In the genomic region with DNA sequence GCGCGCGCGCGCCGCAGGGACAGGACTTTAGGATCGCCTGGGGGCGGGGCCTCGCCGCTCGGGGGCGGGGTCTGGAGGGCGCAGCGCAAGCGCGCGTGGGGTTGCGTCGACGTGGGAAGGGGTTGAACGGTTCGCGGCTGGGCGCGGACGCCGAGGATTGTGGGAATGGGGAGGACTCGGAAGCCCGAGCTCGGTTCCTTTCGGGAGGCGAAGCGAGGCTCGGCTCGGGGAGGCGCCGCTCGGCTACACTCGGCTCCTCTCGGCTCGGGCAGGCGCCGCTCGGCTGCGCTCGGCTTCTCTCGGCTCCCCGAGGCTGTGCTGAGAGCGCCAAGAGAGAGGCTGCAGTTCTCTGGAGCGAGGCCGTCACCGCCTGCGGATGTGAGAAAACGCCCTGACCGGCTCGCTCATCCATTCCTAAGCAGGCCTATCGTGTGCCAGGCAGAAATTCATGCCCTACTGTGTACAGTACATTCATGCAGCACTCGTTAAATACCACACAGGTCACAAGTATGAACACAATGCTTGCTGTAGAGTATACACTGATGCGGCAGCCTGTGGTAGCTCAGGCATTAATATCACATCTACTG, we compare ENCODE assay signal across 8 mouse cellular contexts. TPM values are rescaled to one million over a fixed set of nuclear protein-coding genes. Genes with fewer than 3 reads are reported as not detected.
DNase-seq lines count a peak whose midpoint lies in the region; ATAC-seq lines count a peak whose summit lies in the region.

Gene Gna11, minus strand, starts transcription at position 30 of the 587 bp plus-strand sequence.

- no peaks in the 10 kb centered on the region for H3K9me3 ChIP-seq in heart, embryonic 13.5 days
- H3K9me3 ChIP-seq in liver, embryonic 12.5 days (replicated peaks) = no peaks in the 10 kb centered on the region
- H3K9me3 ChIP-seq in stomach, embryonic 15.5 days = no peaks in the 10 kb centered on the region

- H3K27me3 ChIP-seq in heart, embryonic 13.5 days (replicated peaks) = no peaks in the 10 kb centered on the region
- H3K27me3 ChIP-seq in liver, embryonic 12.5 days (replicated peaks) = no peaks in the 10 kb centered on the region
- H3K27me3 ChIP-seq in stomach, embryonic 15.5 days (replicated peaks) = no peaks in the 10 kb centered on the region

- ATAC-seq in heart, embryonic 13.5 days (ENCODE audit: extremely low read depth, insufficient number of reproducible peaks, low FRiP score, low TSS enrichment) = peak; percentile 88
- peak; percentile 89 for ATAC-seq in liver, embryonic 12.5 days
- peak; percentile 93 for ATAC-seq in stomach, embryonic 15.5 days (ENCODE audit: insufficient read depth, low FRiP score, low read depth)

- peak within 1 kb of the TSS; percentile 97 for H3K9ac ChIP-seq in heart, embryonic 13.5 days
- H3K9ac ChIP-seq in liver, embryonic 12.5 days = peak within 1 kb of the TSS; percentile 93
- H3K9ac ChIP-seq in stomach, embryonic 15.5 days = peak within 1 kb of the TSS; percentile 80

- H3K4me3 ChIP-seq in brown adipose tissue, adult 24 weeks (ENCODE audit: insufficient read depth, low read depth, low read length) = peak within 1 kb of the TSS; percentile 77
- peak within 1 kb of the TSS; percentile 94 for H3K4me3 ChIP-seq in heart, embryonic 13.5 days
- peak within 1 kb of the TSS; percentile 90 for H3K4me3 ChIP-seq in liver, embryonic 12.5 days
- peak within 1 kb of the TSS; percentile 77 for H3K4me3 ChIP-seq in stomach, embryonic 15.5 days (replicated peaks)

- peak; percentile 99 for DNase-seq in CD4-positive, CD25-positive, alpha-beta regulatory T cell, adult 2 months (ENCODE audit: low read depth, low spot score)
- peak; percentile 56 for DNase-seq in fat pad, adult 2 months (ENCODE audit: extremely low read depth, low read depth, low spot score)
- DNase-seq in kidney, postnatal 10 days = peak; percentile 100
- peak; percentile 98 to 99 for DNase-seq in natural killer cell, adult 2 months (ENCODE audit: low spot score in 2 of 2)

- H3K4me2 ChIP-seq in heart, embryonic 13.5 days = peak within 1 kb of the TSS; percentile 99
- H3K4me2 ChIP-seq in liver, embryonic 12.5 days = peak within 1 kb of the TSS; percentile 98
- H3K4me2 ChIP-seq in stomach, embryonic 15.5 days = peak within 1 kb of the TSS; percentile 88

- H3K4me1 ChIP-seq in brown adipose tissue, adult 24 weeks (ENCODE audit: control insufficient read depth, insufficient read depth, insufficient read length, low read length) = peaks cover 28% of the 10 kb centered on the region
- peaks cover 45% of the 10 kb centered on the region for H3K4me1 ChIP-seq in heart, embryonic 13.5 days
- peaks cover 63% of the 10 kb centered on the region for H3K4me1 ChIP-seq in liver, embryonic 12.5 days
- H3K4me1 ChIP-seq in stomach, embryonic 15.5 days = peaks cover 36% of the 10 kb centered on the region

- WGBS in heart, embryonic 13.5 days = under 1% methylated on average over 56 of the region's 59 CpGs
- WGBS in liver, embryonic 12.5 days (ENCODE audit: insufficient replicate concordance) = 1% methylated on average over 59 of the region's 59 CpGs
- 1% methylated on average over 51 of the region's 59 CpGs for WGBS in stomach, embryonic 15.5 days

- peak within 1 kb of the TSS; percentile 89 for H3K27ac ChIP-seq in brown adipose tissue, adult 24 weeks (replicated peaks; ENCODE audit: low read depth, low read length)
- H3K27ac ChIP-seq in heart, embryonic 13.5 days (replicated peaks) = peak within 1 kb of the TSS; percentile 76
- H3K27ac ChIP-seq in liver, embryonic 12.5 days = peak within 1 kb of the TSS; percentile 88
- H3K27ac ChIP-seq in stomach, embryonic 15.5 days = peak within 1 kb of the TSS; percentile 89

- no peaks in the 10 kb centered on the region for H3K36me3 ChIP-seq in heart, embryonic 13.5 days
- peaks cover 22% of the 10 kb centered on the region for H3K36me3 ChIP-seq in liver, embryonic 12.5 days
- H3K36me3 ChIP-seq in stomach, embryonic 15.5 days = 0 out of 2 replicates have a peak, but pooled peaks cover 4% of the 10 kb centered on the region

RNA-seq across cellular contexts. Expression of gene Gna11, which starts in this region (rescaled TPM):
- 34.1 and 41.1 TPM in 2 replicates for polyA plus RNA-seq in brown adipose tissue, adult 24 weeks (2012; ENCODE audit: insufficient read depth, insufficient read length, missing spikeins)
- polyA plus RNA-seq in heart, embryonic 13.5 days (2015; fragmentation: Nextera tagmentation; extraction: Ambion mirVana) = 59.0 and 62.7 TPM in 2 replicates
- 27.7 and 28.3 TPM in 2 replicates for polyA plus RNA-seq in liver, embryonic 12.5 days (2016; fragmentation: Nextera tagmentation; extraction: Ambion mirVana)
- 113 and 134 TPM in 2 replicates for polyA plus RNA-seq in stomach, embryonic 15.5 days (2015; fragmentation: Nextera tagmentation; extraction: Ambion mirVana)

Comparison
In these comparisons a context has a peak if more than half of its experiments do, and no peak if none do; other contexts are left out.
1. Peak in every context shown above with its lines: DNase-seq, ATAC-seq, H3K4me3 ChIP-seq and H3K27ac ChIP-seq.